Mouse (Mus musculus): ENCODE results near the gene Cd5. TPM values are rescaled to one million over a fixed set of nuclear protein-coding genes. Genes with fewer than 3 reads are reported as not detected.

Gene Cd5
- 0.84 and 1.2 TPM in 2 replicates for total RNA-seq (2023)

DNA sequence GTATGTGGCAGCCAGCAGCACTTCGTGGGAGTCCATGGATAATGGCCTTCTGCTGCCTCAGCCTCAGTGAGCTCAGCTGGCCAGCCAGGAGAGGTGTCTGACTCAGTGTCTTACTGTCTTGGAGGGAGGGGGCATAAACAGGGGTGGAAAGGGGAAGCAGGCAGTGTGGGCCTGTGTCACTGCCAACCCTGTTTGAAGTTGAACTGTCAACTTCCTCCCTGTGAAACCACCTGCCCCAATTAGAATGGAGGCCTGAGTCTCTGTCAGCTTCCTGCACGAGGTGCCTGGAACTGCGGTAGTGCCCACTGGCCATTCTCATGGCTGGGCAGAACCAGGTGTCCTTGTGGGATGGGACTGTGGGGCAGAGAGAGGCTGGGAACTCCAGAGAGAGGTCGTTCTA, at the start of gene Cd5:
Cd5 (minus strand) TSS at position 192 of the 400 bp plus-strand sequence.

DNA sequence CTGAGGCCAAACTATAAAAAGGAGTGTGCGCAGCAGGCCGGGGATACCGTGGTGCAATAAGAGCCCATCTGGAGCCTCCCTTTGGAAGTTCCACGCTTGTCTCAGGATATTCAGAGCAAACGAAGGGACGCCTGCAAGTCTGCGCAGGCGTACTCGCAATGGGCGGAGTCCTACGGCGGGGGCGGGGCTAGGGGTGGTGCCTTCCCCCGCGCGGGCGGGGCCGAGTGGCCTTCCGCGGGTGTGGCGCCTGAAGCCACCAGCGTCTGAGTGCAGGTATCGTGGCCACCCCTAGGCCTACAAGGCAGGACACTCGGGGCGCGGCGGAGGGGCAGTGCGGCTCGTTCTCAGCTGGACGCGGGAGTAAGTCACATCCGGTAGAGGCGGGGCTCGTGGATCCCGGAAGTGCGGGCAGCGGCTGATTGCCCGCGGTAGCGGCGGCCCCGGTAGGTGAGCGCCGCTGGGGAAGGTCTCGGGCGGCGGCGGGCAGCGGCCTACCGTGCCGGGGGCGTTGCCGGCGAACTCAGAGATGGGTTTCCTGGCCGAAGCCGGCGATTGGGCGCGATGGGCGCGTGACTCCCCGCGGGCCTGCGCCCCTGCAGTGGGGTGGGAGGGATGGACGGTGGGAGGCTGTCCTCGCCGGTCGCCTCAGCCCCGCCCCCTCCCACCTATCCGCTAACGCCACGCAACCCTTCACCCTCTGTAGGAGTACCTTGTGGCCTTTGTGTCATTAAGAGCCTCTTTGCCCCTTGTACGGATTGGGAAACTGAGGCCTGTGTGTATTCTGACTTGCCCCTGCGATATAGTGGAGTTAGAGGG, 50.1 kb downstream of the Cd5 start, which contains the start of gene Vps37c:
Vps37c (plus strand) TSS at position 199 of the 816 bp plus-strand sequence.

DNA sequence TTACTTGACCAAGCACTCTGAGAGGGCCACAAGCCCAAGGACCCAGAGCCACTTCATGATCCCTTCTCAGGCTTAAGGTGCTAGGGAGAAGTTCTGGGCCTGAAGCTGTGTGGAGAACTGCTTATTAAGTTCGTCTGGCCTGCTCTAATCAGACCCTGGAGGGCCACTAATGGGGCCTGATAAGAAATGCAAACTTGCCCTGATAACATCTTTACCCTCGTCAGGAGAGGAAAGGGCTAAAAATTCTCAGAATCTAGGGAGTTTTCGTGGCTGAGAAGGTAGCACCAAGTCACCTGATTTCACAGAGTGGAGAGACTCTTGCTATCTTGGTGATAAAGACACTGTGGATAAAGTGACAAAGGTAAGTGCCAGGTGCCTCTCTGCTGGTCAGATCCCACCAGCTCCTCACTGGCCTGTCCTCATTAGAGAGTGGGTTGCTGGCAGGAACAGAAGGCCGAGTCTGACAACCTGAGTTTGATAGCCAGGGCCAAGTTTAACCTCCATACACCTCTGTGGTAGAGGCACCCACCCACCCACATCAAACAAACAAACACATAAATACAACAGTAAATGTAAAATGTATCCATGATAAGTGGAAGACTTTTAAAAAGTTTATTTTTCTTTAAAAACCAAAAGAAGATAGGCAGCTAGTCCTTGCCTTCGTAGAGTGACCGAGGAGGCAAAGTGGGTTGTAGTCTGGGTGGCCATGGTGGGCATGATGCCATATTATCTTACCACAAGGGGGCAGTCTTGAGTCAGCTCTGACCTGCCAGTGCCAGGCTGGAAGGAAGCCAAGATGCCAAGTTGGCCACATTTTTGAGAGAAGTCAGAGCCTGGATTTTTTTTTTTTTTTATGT, 60.7 kb downstream of the Cd5 start, which contains the start of gene Pga5:
Pga5 (minus strand) TSS at position 157 of the 857 bp plus-strand sequence.

Other genes starting within 250 kb of the Cd5 start
- 91.5 and 118 TPM in 2 replicates for gene Cpsf7, start 213.7 kb downstream of the Cd5 start, total RNA-seq (2023)
- gene Sdhaf2, start 212.9 kb downstream of the Cd5 start, total RNA-seq (2023) = 31.8 and 37.5 TPM in 2 replicates
- 45.2 and 52.3 TPM in 2 replicates for gene Tmem216, start 182.8 kb downstream of the Cd5 start, total RNA-seq (2023)
- 39.6 and 52.2 TPM in 2 replicates for gene Cyb561a3, start 161.8 kb downstream of the Cd5 start, total RNA-seq (2023)
- gene Tmem138, start 161.6 kb downstream of the Cd5 start, total RNA-seq (2023) = 5.4 and 6.8 TPM in 2 replicates
- gene Ddb1, start 133.7 kb downstream of the Cd5 start, total RNA-seq (2023) = 76.8 and 83.0 TPM in 2 replicates
- gene Tkfc, start 133.3 kb downstream of the Cd5 start, total RNA-seq (2023) = 5.7 and 9.3 TPM in 2 replicates
- 0.25 and 1.0 TPM in 2 replicates for gene Vwce, start 104.8 kb downstream of the Cd5 start, total RNA-seq (2023)
- gene Pga5, start 60.9 kb downstream of the Cd5 start, total RNA-seq (2023) = not detected in 2 replicates
- 52.3 and 63.6 TPM in 2 replicates for gene Vps37c, start 50.3 kb downstream of the Cd5 start, total RNA-seq (2023)
- 1.7 and 2.6 TPM in 2 replicates for gene Cd6, start 91.1 kb upstream of the Cd5 start, total RNA-seq (2023)
- 218 and 238 TPM in 2 replicates for gene Slc15a3, start 100.7 kb upstream of the Cd5 start, total RNA-seq (2023)
- gene Tmem132a, start 130.9 kb upstream of the Cd5 start, total RNA-seq (2023) = 0.29 and 0.54 TPM in 2 replicates
- gene Tmem109, start 143.0 kb upstream of the Cd5 start, total RNA-seq (2023) = 19.3 and 21.2 TPM in 2 replicates
- 51.2 and 52.9 TPM in 2 replicates for gene Prpf19, start 156.2 kb upstream of the Cd5 start, total RNA-seq (2023)
- not detected in 2 replicates for gene Zp1, start 181.6 kb upstream of the Cd5 start, total RNA-seq (2023)
- not detected in 2 replicates for gene Ptgdr2, start 198.2 kb upstream of the Cd5 start, total RNA-seq (2023)
- gene Ccdc86, start 210.3 kb upstream of the Cd5 start, total RNA-seq (2023) = 14.6 and 18.1 TPM in 2 replicates
- not detected in 2 replicates for gene Ms4a10, start 235.7 kb upstream of the Cd5 start, total RNA-seq (2023)

Measured in neutrophil, adult 65 days (primary cell).